Mouse (Mus musculus): Measurements from ENCODE around the gene Daam1. TPM values are rescaled to one million over a fixed set of nuclear protein-coding genes. Genes with fewer than 3 reads are reported as not detected.

The Daam1 gene
- polyA plus RNA-seq, 1 experiment: 36.2 TPM

GRCm38 (mm10) chr12:71950095-71950877, 119.4 kb downstream of the Daam1 start:
- no peak for TF ChIP-seq POLR2A (IDR thresholded peaks at IDR 0.05; ENCODE audit: borderline replicate concordance, control insufficient read depth, low read depth, low read length)
- no peak for TF ChIP-seq CTCF (IDR thresholded peaks at IDR 0.05; ENCODE audit: control insufficient read depth, insufficient read depth, low read length)
- H3K4me3 ChIP-seq (replicated peaks; ENCODE audit: control insufficient read depth, low read depth, low read length): no peak overlapping the region
- no peak overlapping the region for H3K27ac ChIP-seq (ENCODE audit: control insufficient read depth, insufficient read depth, low read depth, low read length, poor library complexity)
- WGBS: 60% methylated on average over 13 of the region's 13 CpGs
- no peaks in the 10 kb centered on the region for H3K4me1 ChIP-seq (ENCODE audit: control insufficient read depth, insufficient read depth, low read length)

- WGBS: 87% methylated on average over 5 of the region's 5 CpGs
- H3K4me1 ChIP-seq (ENCODE audit: control insufficient read depth, insufficient read depth, low read length): no peaks in the 10 kb centered on the region
Observed at GRCm38 (mm10) chr12:71954180-71954935, 123.5 kb downstream of the Daam1 start.

GRCm38 (mm10) chr12:71956980-71957379, 126.1 kb downstream of the Daam1 start:
- H3K27ac ChIP-seq (ENCODE audit: control insufficient read depth, insufficient read depth, low read depth, low read length, poor library complexity): no peak overlapping the region

More at GRCm38 (mm10) chr12:71954180-71954935, 123.5 kb downstream of the Daam1 start:
- H3K4me3 ChIP-seq (replicated peaks; ENCODE audit: control insufficient read depth, low read depth, low read length): no peak overlapping the region
- no peak overlapping the region for H3K27ac ChIP-seq (ENCODE audit: control insufficient read depth, insufficient read depth, low read depth, low read length, poor library complexity)
- TF ChIP-seq CTCF (IDR thresholded peaks at IDR 0.05; ENCODE audit: control insufficient read depth, insufficient read depth, low read length): no peak
- TF ChIP-seq POLR2A (IDR thresholded peaks at IDR 0.05; ENCODE audit: borderline replicate concordance, control insufficient read depth, low read depth, low read length): no peak

GRCm38 (mm10) chr12:71957496-71957895, 126.6 kb downstream of the Daam1 start:
- Histone ChIP-seq H3K4me3 (replicated peaks; ENCODE audit: control insufficient read depth, low read depth, low read length) (no peak overlapping the region), H3K27ac (ENCODE audit: control insufficient read depth, insufficient read depth, low read depth, low read length, poor library complexity) (no peak overlapping the region), H3K4me1 (ENCODE audit: control insufficient read depth, insufficient read depth, low read length) (no peaks in the 10 kb centered on the region; the same call in 1 of the 2 replicates)
- TF ChIP-seq CTCF (IDR thresholded peaks at IDR 0.05; ENCODE audit: control insufficient read depth, insufficient read depth, low read length) (no peak), POLR2A (IDR thresholded peaks at IDR 0.05; ENCODE audit: borderline replicate concordance, control insufficient read depth, low read depth, low read length) (no peak)
- WGBS: 74% methylated on average over 5 of the region's 5 CpGs

More at GRCm38 (mm10) chr12:71956980-71957379, 126.1 kb downstream of the Daam1 start:
- Histone ChIP-seq H3K4me3 (replicated peaks; ENCODE audit: control insufficient read depth, low read depth, low read length) (no peak overlapping the region), H3K4me1 (ENCODE audit: control insufficient read depth, insufficient read depth, low read length) (no peaks in the 10 kb centered on the region; the same call in 1 of the 2 replicates)
- WGBS: 92% methylated on average over 6 of the region's 6 CpGs
- TF ChIP-seq POLR2A (IDR thresholded peaks at IDR 0.05; ENCODE audit: borderline replicate concordance, control insufficient read depth, low read depth, low read length) (no peak), CTCF (IDR thresholded peaks at IDR 0.05; ENCODE audit: control insufficient read depth, insufficient read depth, low read length) (no peak)

GRCm38 (mm10) chr12:71959351-71959991, 128.6 kb downstream of the Daam1 start:
- no peak overlapping the region for H3K4me3 ChIP-seq (replicated peaks; ENCODE audit: control insufficient read depth, low read depth, low read length)
- WGBS: 76% methylated on average over 6 of the region's 6 CpGs
- TF ChIP-seq CTCF (IDR thresholded peaks at IDR 0.05; ENCODE audit: control insufficient read depth, insufficient read depth, low read length) (no peak), POLR2A (IDR thresholded peaks at IDR 0.05; ENCODE audit: borderline replicate concordance, control insufficient read depth, low read depth, low read length) (no peak)
- no peak overlapping the region for H3K27ac ChIP-seq (ENCODE audit: control insufficient read depth, insufficient read depth, low read depth, low read length, poor library complexity)
- H3K4me1 ChIP-seq (ENCODE audit: control insufficient read depth, insufficient read depth, low read length): no peaks in the 10 kb centered on the region; the same call in 1 of the 2 replicates

- H3K4me3 ChIP-seq (replicated peaks; ENCODE audit: control insufficient read depth, low read depth, low read length): no peak overlapping the region
- H3K27ac ChIP-seq (ENCODE audit: control insufficient read depth, insufficient read depth, low read depth, low read length, poor library complexity): no peak overlapping the region
- TF ChIP-seq POLR2A (IDR thresholded peaks at IDR 0.05; ENCODE audit: borderline replicate concordance, control insufficient read depth, low read depth, low read length): no peak
- TF ChIP-seq CTCF (IDR thresholded peaks at IDR 0.05; ENCODE audit: control insufficient read depth, insufficient read depth, low read length): no peak
- H3K4me1 ChIP-seq (ENCODE audit: control insufficient read depth, insufficient read depth, low read length): no peaks in the 10 kb centered on the region; the same call in 1 of the 2 replicates
- 94% methylated on average over 3 of the region's 3 CpGs for WGBS
Observed at GRCm38 (mm10) chr12:71961671-71962070, 130.8 kb downstream of the Daam1 start.

- H3K4me3 ChIP-seq (replicated peaks; ENCODE audit: control insufficient read depth, low read depth, low read length): no peak overlapping the region
- H3K27ac ChIP-seq (ENCODE audit: control insufficient read depth, insufficient read depth, low read depth, low read length, poor library complexity): no peak overlapping the region
- no peaks in the 10 kb centered on the region; the same call in 1 of the 2 replicates for H3K4me1 ChIP-seq (ENCODE audit: control insufficient read depth, insufficient read depth, low read length)
- TF ChIP-seq CTCF (IDR thresholded peaks at IDR 0.05; ENCODE audit: control insufficient read depth, insufficient read depth, low read length): no peak
- no peak for TF ChIP-seq POLR2A (IDR thresholded peaks at IDR 0.05; ENCODE audit: borderline replicate concordance, control insufficient read depth, low read depth, low read length)
- WGBS: 91% methylated on average over 4 of the region's 4 CpGs
Observed at GRCm38 (mm10) chr12:71962616-71963015, 131.7 kb downstream of the Daam1 start.

- TF ChIP-seq CTCF (IDR thresholded peaks at IDR 0.05; ENCODE audit: control insufficient read depth, insufficient read depth, low read length) (no peak), POLR2A (IDR thresholded peaks at IDR 0.05; ENCODE audit: borderline replicate concordance, control insufficient read depth, low read depth, low read length) (no peak)
- Histone ChIP-seq H3K4me1 (ENCODE audit: control insufficient read depth, insufficient read depth, low read length) (no peaks in the 10 kb centered on the region), H3K4me3 (replicated peaks; ENCODE audit: control insufficient read depth, low read depth, low read length) (no peak overlapping the region), H3K27ac (ENCODE audit: control insufficient read depth, insufficient read depth, low read depth, low read length, poor library complexity) (no peak overlapping the region)
- WGBS: 42% methylated on average over 4 of the region's 4 CpGs
Observed at GRCm38 (mm10) chr12:71968592-71968991, 137.7 kb downstream of the Daam1 start.

All from bone marrow, adult 2 months (tissue).